Mouse (Mus musculus) megakaryocyte, embryonic 14.5 days (primary cell): ENCODE measurements at regions not wholly inside any gene's neighbourhood (a gene's known extent, or its start where the extent isn't known, plus 50 kb on each side); places are given as distances from the start of the nearest gene placed in this dataset.

Experiments used
- FLI1 ChIP-seq: IDR thresholded peaks from 2 replicates; pipeline ENCODE4 v1.6.1; 2012; ENCODE audit warnings: low read length, inconsistent platforms, mixed read lengths
- GATA1 ChIP-seq: IDR thresholded peaks from 3 replicates; pipeline ENCODE4 v1.6.1; 2012; ENCODE audit warnings: mixed read lengths, low read length, inconsistent platforms, borderline replicate concordance

GRCm38 (mm10) chr6:32703466-32703865 lies 115.5 kb upstream of the Plxna4 start:
- TF ChIP-seq GATA1 = no peak
- no peak for TF ChIP-seq FLI1
